Mouse (Mus musculus): Measurements from ENCODE around the gene Gm10197. TPM values are rescaled to one million over a fixed set of nuclear protein-coding genes. Genes with fewer than 3 reads are reported as not detected.

The Gm10197 gene
- polyA plus RNA-seq (2016; fragmentation: Nextera tagmentation; extraction: Ambion mirVana), result not detected in 2 replicates

- H3K27me3 ChIP-seq (ENCODE audit: insufficient read depth, poor library complexity, severe bottlenecking), result no peaks in the 10 kb centered on the region
- 94% methylated on average over 13 of the region's 13 CpGs for WGBS
- peaks cover 8% of the 10 kb centered on the region; the same call in 1 of the 2 replicates for H3K4me1 ChIP-seq (replicated peaks)
- no peak within 1 kb of the TSS for H3K27ac ChIP-seq
- no peaks in the 10 kb centered on the region for H3K9me3 ChIP-seq
- no peak for DNase-seq (ENCODE audit: low spot score)
- H3K36me3 ChIP-seq, result peaks cover 63% of the 10 kb centered on the region
- no peak within 1 kb of the TSS for H3K4me3 ChIP-seq
Measured at GRCm38 (mm10) chr19:53371666-53372065, at the start of gene Gm10197. Gene Gm10197 (minus strand): TSS chr19:53371766.

GRCm38 (mm10) chr19:53420924-53421582 lies 49.5 kb upstream of the Gm10197 start:
- no peaks in the 10 kb centered on the region for H3K36me3 ChIP-seq
- peak overlapping the region; percentile 61 for H3K4me3 ChIP-seq
- peak; percentile 81 for DNase-seq (ENCODE audit: low spot score)
- 1% methylated on average over 19 of the region's 19 CpGs for WGBS
- peaks cover 22% of the 10 kb centered on the region for H3K27me3 ChIP-seq (ENCODE audit: insufficient read depth, poor library complexity, severe bottlenecking)
- H3K27ac ChIP-seq, result peak overlapping the region; percentile 86
- no peaks in the 10 kb centered on the region for H3K9me3 ChIP-seq
- H3K4me1 ChIP-seq (replicated peaks), result peaks cover 35% of the 10 kb centered on the region

- 55% methylated on average over 5 of the region's 5 CpGs for WGBS
Measured at GRCm38 (mm10) chr19:53419834-53420233, 48.3 kb upstream of the Gm10197 start.

GRCm38 (mm10) chr19:53415198-53415597 lies 43.6 kb upstream of the Gm10197 start:
- Histone ChIP-seq H3K4me1 (replicated peaks) (peaks cover 34% of the 10 kb centered on the region), H3K27me3 (ENCODE audit: insufficient read depth, poor library complexity, severe bottlenecking) (peaks cover 3% of the 10 kb centered on the region; the same call in 1 of the 2 replicates), H3K27ac (no peak overlapping the region), H3K9me3 (no peaks in the 10 kb centered on the region), H3K4me3 (no peak overlapping the region), H3K36me3 (no peaks in the 10 kb centered on the region)
- no peak for DNase-seq (ENCODE audit: low spot score)
- WGBS, result 87% methylated on average over 17 of the region's 17 CpGs

More at GRCm38 (mm10) chr19:53419834-53420233, 48.3 kb upstream of the Gm10197 start:
- H3K9me3 ChIP-seq, result no peaks in the 10 kb centered on the region
- H3K36me3 ChIP-seq, result no peaks in the 10 kb centered on the region
- peaks cover 33% of the 10 kb centered on the region for H3K4me1 ChIP-seq (replicated peaks)
- peak; percentile 59 for DNase-seq (ENCODE audit: low spot score)
- no peak overlapping the region for H3K4me3 ChIP-seq
- no peak overlapping the region for H3K27ac ChIP-seq
- peaks cover 22% of the 10 kb centered on the region for H3K27me3 ChIP-seq (ENCODE audit: insufficient read depth, poor library complexity, severe bottlenecking)

- H3K9me3 ChIP-seq, result no peaks in the 10 kb centered on the region
- H3K27ac ChIP-seq, result no peak overlapping the region
- WGBS, result 91% methylated on average over 11 of the region's 11 CpGs
- peaks cover 40% of the 10 kb centered on the region for H3K4me1 ChIP-seq (replicated peaks)
- H3K4me3 ChIP-seq, result no peak overlapping the region
- DNase-seq (ENCODE audit: low spot score), result no peak
- H3K36me3 ChIP-seq, result no peaks in the 10 kb centered on the region
- peaks cover 3% of the 10 kb centered on the region; the same call in 1 of the 2 replicates for H3K27me3 ChIP-seq (ENCODE audit: insufficient read depth, poor library complexity, severe bottlenecking)
Measured at GRCm38 (mm10) chr19:53414650-53415049, 43.1 kb upstream of the Gm10197 start.

GRCm38 (mm10) chr19:53413617-53414380 lies 42.2 kb upstream of the Gm10197 start:
- Histone ChIP-seq H3K4me1 (replicated peaks) (peaks cover 41% of the 10 kb centered on the region), H3K9me3 (no peaks in the 10 kb centered on the region), H3K27ac (no peak overlapping the region), H3K4me3 (no peak overlapping the region), H3K27me3 (ENCODE audit: insufficient read depth, poor library complexity, severe bottlenecking) (peaks cover 2% of the 10 kb centered on the region; the same call in 1 of the 2 replicates), H3K36me3 (no peaks in the 10 kb centered on the region)
- WGBS, result 86% methylated on average over 15 of the region's 15 CpGs
- no peak for DNase-seq (ENCODE audit: low spot score)

- no peaks in the 10 kb centered on the region for H3K36me3 ChIP-seq
- no peaks in the 10 kb centered on the region for H3K27me3 ChIP-seq (ENCODE audit: insufficient read depth, poor library complexity, severe bottlenecking)
- peak overlapping the region; percentile 83 for H3K27ac ChIP-seq
- H3K9me3 ChIP-seq, result no peaks in the 10 kb centered on the region
- 2% methylated on average over 6 of the region's 6 CpGs for WGBS
- peak; percentile 52 for DNase-seq (ENCODE audit: low spot score)
- H3K4me1 ChIP-seq (replicated peaks), result peaks cover 41% of the 10 kb centered on the region
- H3K4me3 ChIP-seq, result peak overlapping the region; percentile 22; the same call in 1 of the 2 replicates
Measured at GRCm38 (mm10) chr19:53412149-53412848, 40.7 kb upstream of the Gm10197 start.

- no peaks in the 10 kb centered on the region for H3K36me3 ChIP-seq
- no peak overlapping the region for H3K4me3 ChIP-seq
- no peaks in the 10 kb centered on the region for H3K27me3 ChIP-seq (ENCODE audit: insufficient read depth, poor library complexity, severe bottlenecking)
- H3K9me3 ChIP-seq, result no peaks in the 10 kb centered on the region
- WGBS, result 60% methylated on average over 17 of the region's 17 CpGs
- peak overlapping the region; percentile 66 for H3K27ac ChIP-seq
- H3K4me1 ChIP-seq (replicated peaks), result peaks cover 41% of the 10 kb centered on the region
- DNase-seq (ENCODE audit: low spot score), result no peak
Measured at GRCm38 (mm10) chr19:53409663-53410307, 38.2 kb upstream of the Gm10197 start.

GRCm38 (mm10) chr19:53408398-53408797 lies 36.8 kb upstream of the Gm10197 start:
- peaks cover 35% of the 10 kb centered on the region for H3K4me1 ChIP-seq (replicated peaks)
- DNase-seq (ENCODE audit: low spot score), result no peak
- no peaks in the 10 kb centered on the region for H3K36me3 ChIP-seq
- WGBS, result 93% methylated on average over 8 of the region's 8 CpGs
- H3K9me3 ChIP-seq, result no peaks in the 10 kb centered on the region
- no peak overlapping the region for H3K27ac ChIP-seq
- no peak overlapping the region for H3K4me3 ChIP-seq
- H3K27me3 ChIP-seq (ENCODE audit: insufficient read depth, poor library complexity, severe bottlenecking), result no peaks in the 10 kb centered on the region

GRCm38 (mm10) chr19:53407350-53407749 lies 35.8 kb upstream of the Gm10197 start:
- no peaks in the 10 kb centered on the region for H3K9me3 ChIP-seq
- H3K27ac ChIP-seq, result no peak overlapping the region
- no peaks in the 10 kb centered on the region for H3K36me3 ChIP-seq
- H3K27me3 ChIP-seq (ENCODE audit: insufficient read depth, poor library complexity, severe bottlenecking), result no peaks in the 10 kb centered on the region
- H3K4me1 ChIP-seq (replicated peaks), result peaks cover 28% of the 10 kb centered on the region
- 78% methylated on average over 2 of the region's 2 CpGs for WGBS
- H3K4me3 ChIP-seq, result no peak overlapping the region
- no peak for DNase-seq (ENCODE audit: low spot score)

GRCm38 (mm10) chr19:53405810-53406209 lies 34.2 kb upstream of the Gm10197 start:
- H3K36me3 ChIP-seq, result no peaks in the 10 kb centered on the region
- H3K4me3 ChIP-seq, result no peak overlapping the region
- no peak overlapping the region for H3K27ac ChIP-seq
- no peaks in the 10 kb centered on the region for H3K27me3 ChIP-seq (ENCODE audit: insufficient read depth, poor library complexity, severe bottlenecking)
- no peak for DNase-seq (ENCODE audit: low spot score)
- no peaks in the 10 kb centered on the region for H3K9me3 ChIP-seq
- H3K4me1 ChIP-seq (replicated peaks), result peaks cover 12% of the 10 kb centered on the region
- 74% methylated on average over 2 of the region's 2 CpGs for WGBS

GRCm38 (mm10) chr19:53404837-53405356 lies 33.3 kb upstream of the Gm10197 start:
- Histone ChIP-seq H3K36me3 (no peaks in the 10 kb centered on the region), H3K27ac (no peak overlapping the region), H3K4me3 (no peak overlapping the region), H3K9me3 (no peaks in the 10 kb centered on the region), H3K27me3 (ENCODE audit: insufficient read depth, poor library complexity, severe bottlenecking) (no peaks in the 10 kb centered on the region), H3K4me1 (replicated peaks) (peaks cover 3% of the 10 kb centered on the region)
- DNase-seq (ENCODE audit: low spot score), result no peak
- WGBS, result 69% methylated on average over 18 of the region's 18 CpGs

Measured in hindbrain, embryonic 10.5 days (tissue).